ENCODE assay signal across 8 mouse cellular contexts in the genomic region with DNA sequence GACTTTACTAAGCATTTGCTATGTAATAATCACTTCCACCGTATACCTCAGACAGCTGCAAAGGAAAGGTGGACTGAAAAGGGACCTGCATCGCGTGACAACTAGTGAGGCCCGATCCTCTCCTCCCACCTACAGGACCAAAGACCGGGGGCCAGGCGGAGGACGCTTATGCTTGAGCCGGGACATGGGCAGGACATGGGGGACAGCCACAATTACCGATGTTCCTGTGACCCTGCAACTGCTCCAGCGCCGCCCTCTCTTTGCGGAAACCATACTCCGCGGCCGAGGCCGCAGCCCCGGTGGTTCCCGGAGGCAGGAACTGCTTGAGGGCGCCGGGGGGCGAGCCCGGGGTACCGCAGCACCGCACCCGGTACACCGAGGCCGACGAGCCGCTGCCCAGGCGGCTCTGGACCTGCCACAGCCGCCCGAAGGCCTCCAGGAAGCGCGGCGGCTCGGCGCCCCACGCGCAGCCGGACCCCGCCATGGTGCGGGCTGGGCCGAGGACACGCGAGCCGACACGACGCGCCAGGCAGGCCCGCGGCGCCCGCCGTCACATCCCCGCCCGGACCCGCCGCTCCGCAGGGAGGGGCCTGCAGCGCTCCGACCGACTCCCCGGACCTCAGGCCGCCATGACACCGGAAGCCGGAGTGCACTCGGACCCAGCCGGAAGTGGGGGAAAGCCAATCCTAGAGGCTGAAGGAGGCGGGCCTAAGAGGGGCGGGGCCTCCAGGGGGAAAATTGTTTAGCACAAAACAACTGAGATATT. TPM values are rescaled to one million over a fixed set of nuclear protein-coding genes. Genes with fewer than 3 reads are reported as not detected.
A peak's percentile ranks its signal among the peaks of the same experiment; 100 is the strongest.
DNase-seq lines count a peak whose midpoint lies in the region; ATAC-seq and TF ChIP-seq lines count a peak whose summit lies in the region.

A gene (minus strand): TSS at position 641 of the 766 bp plus-strand sequence.

- DNase-seq in WW6 (ENCODE audit: low read depth, low spot score): peak; percentile 60
- peak; percentile 66 to 82 for DNase-seq in cerebellum, postnatal 4 days (ENCODE audit: low spot score in 2 of 2)
- peak; percentile 94 for DNase-seq in gastrocnemius, adult 2 months
- DNase-seq in hindbrain, postnatal 0 days (ENCODE audit: low spot score): peak; percentile 94
- peak; percentile 70 to 81 for DNase-seq in left cerebral cortex, adult 8-10 months (ENCODE audit: low spot score in 2 of 2)
- DNase-seq in right cerebral cortex, postnatal 10 days (ENCODE audit: low spot score in 2 of 2): peak; percentile 93 to 95
- DNase-seq in urinary bladder, postnatal 25 days (ENCODE audit: low spot score): peak; percentile 82

- under 1% methylated on average over 53 of the region's 70 CpGs for WGBS in hindbrain, postnatal 0 days

- H3K9me3 ChIP-seq in hindbrain, postnatal 0 days (ENCODE audit: low read length): no peaks in the 10 kb centered on the region
- no peaks in the 10 kb centered on the region for H3K9me3 ChIP-seq in megakaryocyte, embryonic 14.5 days

- peak within 1 kb of the TSS; percentile 91 for H3K9ac ChIP-seq in hindbrain, postnatal 0 days (replicated peaks; ENCODE audit: low read length)

- intact Hi-C loops in gastrocnemius, adult 2 months (cut with DNase I): loop anchor here (2.0 kb wide), 1 partner anchor 40 kb away; a partner anchor contains a TSS

- peak within 1 kb of the TSS; percentile 91 for H3K4me3 ChIP-seq in gastrocnemius, adult 2 months
- H3K4me3 ChIP-seq in hindbrain, postnatal 0 days (ENCODE audit: low read length): peak within 1 kb of the TSS; percentile 85
- peak within 1 kb of the TSS; percentile 97 for H3K4me3 ChIP-seq in megakaryocyte, embryonic 14.5 days (replicated peaks)

- peaks cover 7% of the 10 kb centered on the region; the same call in 1 of the 2 replicates for H3K36me3 ChIP-seq in hindbrain, postnatal 0 days (ENCODE audit: insufficient read depth, low read length)
- H3K36me3 ChIP-seq in megakaryocyte, embryonic 14.5 days (replicated peaks; ENCODE audit: low read length): peaks cover 26% of the 10 kb centered on the region

- H3K4me2 ChIP-seq in hindbrain, postnatal 0 days (ENCODE audit: low read depth, low read length): peak within 1 kb of the TSS; percentile 67

- ATAC-seq in hindbrain, postnatal 0 days: peak; percentile 99

- H3K27ac ChIP-seq in gastrocnemius, adult 2 months: peak within 1 kb of the TSS; percentile 93
- H3K27ac ChIP-seq in hindbrain, postnatal 0 days: peak within 1 kb of the TSS; percentile 79

- H3K4me1 ChIP-seq in hindbrain, postnatal 0 days (ENCODE audit: insufficient read depth, low read length): 0 out of 2 replicates have a peak, but pooled peaks cover 6% of the 10 kb centered on the region
- peaks cover 12% of the 10 kb centered on the region; the same call in 1 of the 2 replicates for H3K4me1 ChIP-seq in megakaryocyte, embryonic 14.5 days

- H3K27me3 ChIP-seq in hindbrain, postnatal 0 days (ENCODE audit: insufficient read depth, low read length): no peaks in the 10 kb centered on the region
- no peaks in the 10 kb centered on the region for H3K27me3 ChIP-seq in megakaryocyte, embryonic 14.5 days (replicated peaks)

- TF ChIP-seq CTCF in gastrocnemius, adult 2 months (IDR thresholded peaks at IDR 0.05): no peak
- TF ChIP-seq CTCF in hindbrain, postnatal 0 days (IDR thresholded peaks at IDR 0.05; ENCODE audit: low read depth): no peak

RNA-seq across cellular contexts. Expression of the gene that starts here (rescaled TPM):
- 10 to 100 TPM; 12.6 to 15.5 TPM for total RNA-seq in gastrocnemius, adult 2 months (2021)
- 45.1 and 45.6 TPM in 2 replicates for total RNA-seq in hindbrain, postnatal 0 days (2014; rRNA removed)
- 7.0 and 8.0 TPM in 2 replicates for polyA plus RNA-seq in hindbrain, postnatal 0 days (2015; fragmentation: Nextera tagmentation; extraction: Ambion mirVana)
- 100 to 1,000 TPM; 129 to 147 (median 140) TPM for total RNA-seq in left cerebral cortex, adult 8-10 months (2022)
- 0.74 and 1.1 TPM in 2 replicates for polyA plus RNA-seq in megakaryocyte, embryonic 14.5 days (2012; ENCODE audit: insufficient read depth, low replicate concordance)

Comparison
In these comparisons a context has a peak if more than half of its experiments do, and no peak if none do; other contexts are left out.
1. Peak in every context shown above with its lines: DNase-seq, ATAC-seq, H3K4me3 ChIP-seq and H3K27ac ChIP-seq.